Mouse (Mus musculus) CH12.LX (cell line): Measurements from ENCODE around the gene Atp5g2.

Experiments used
- BHLHE40 ChIP-seq: IDR thresholded peaks from 2 replicates; pipeline ENCODE4 v1.6.1; 2011; ENCODE audit warnings: mild to moderate bottlenecking, low read depth, low read length, improper control_type of control experiment
- CTCF ChIP-seq, 2 experiments: IDR thresholded peaks in 1 of 2; conservative IDR thresholded peaks in 1 of 2; 2 replicates each; pipeline ENCODE4 v1.5.1; 2011 to 2012; ENCODE audit warnings: low read depth in 2 of 2, low read length in 2 of 2, improper control_type of control experiment in 1 of 2, inconsistent platforms in 1 of 2, mild to moderate bottlenecking in 1 of 2, moderate library complexity in 1 of 2
- ELF1 ChIP-seq: IDR thresholded peaks from 2 replicates; pipeline ENCODE4 v1.6.1; 2014; ENCODE audit warnings: low read depth, mild to moderate bottlenecking, inconsistent platforms, low read length, improper control_type of control experiment
- MAZ ChIP-seq: IDR thresholded peaks from 2 replicates; pipeline ENCODE4 v1.6.1; 2012; ENCODE audit warnings: low read depth, mild to moderate bottlenecking, inconsistent platforms, low read length, improper control_type of control experiment, moderate library complexity
- POLR2A ChIP-seq: IDR thresholded peaks from 2 replicates; pipeline ENCODE4 v1.6.1; 2011; ENCODE audit warnings: low read depth, mild to moderate bottlenecking, improper control_type of control experiment, low read length
- ZC3H11A ChIP-seq: IDR thresholded peaks from 2 replicates; pipeline ENCODE4 v1.6.1; 2012; ENCODE audit warnings: low read depth, mild to moderate bottlenecking, inconsistent platforms, low read length, improper control_type of control experiment
- ZNF384 ChIP-seq: IDR thresholded peaks from 2 replicates; pipeline ENCODE4 v1.6.1; 2012; ENCODE audit warnings: low read depth, low read length, improper control_type of control experiment, inconsistent platforms

GRCm38 (mm10) chr15:102623121-102623520, 49.0 kb downstream of the Atp5g2 start:
- TF ChIP-seq POLR2A (no peak), MAZ (no peak), ZNF384 (no peak), CTCF (conservative IDR thresholded peaks at IDR 0.05 in 1 of 2, IDR thresholded peaks at IDR 0.05 in 1 of 2; ENCODE audit: low read depth in 2 of 2, low read length in 2 of 2) (no peak), ZC3H11A (no peak), ELF1 (no peak), BHLHE40 (no peak)
